Mouse (Mus musculus): ENCODE results near the gene Hyal1.

Hyal1 gene

GRCm38 (mm10) chr9:107599433-107599832 is 22.7 kb downstream of the Hyal1 start:
- no peak for DNase-seq

- DNase-seq, result no peak
Measured at GRCm38 (mm10) chr9:107599842-107600241, 23.1 kb downstream of the Hyal1 start.

GRCm38 (mm10) chr9:107600745-107601144 is 24.0 kb downstream of the Hyal1 start:
- DNase-seq, result no peak

GRCm38 (mm10) chr9:107601275-107601674 is 24.5 kb downstream of the Hyal1 start:
- DNase-seq, result no peak

- DNase-seq, result peak; percentile 91
Measured at GRCm38 (mm10) chr9:107602068-107602648, 25.4 kb downstream of the Hyal1 start.

- DNase-seq, result no peak
Measured at GRCm38 (mm10) chr9:107603251-107603650, 26.5 kb downstream of the Hyal1 start.

GRCm38 (mm10) chr9:107605041-107605661 is 28.4 kb downstream of the Hyal1 start:
- DNase-seq, result no peak

GRCm38 (mm10) chr9:107606591-107606990 is 29.9 kb downstream of the Hyal1 start:
- no peak for DNase-seq

- DNase-seq, result no peak
Measured at GRCm38 (mm10) chr9:107607036-107607435, 30.3 kb downstream of the Hyal1 start.

GRCm38 (mm10) chr9:107607653-107608245 is 31.0 kb downstream of the Hyal1 start:
- no peak for DNase-seq

- DNase-seq, result no peak
Measured at GRCm38 (mm10) chr9:107608741-107609432, 32.2 kb downstream of the Hyal1 start, which contains the start of gene Sema3b. Gene Sema3b, minus strand, starts transcription at chr9:107609229.

GRCm38 (mm10) chr9:107609433-107609830 is 32.7 kb downstream of the Hyal1 start:
- DNase-seq, result no peak

GRCm38 (mm10) chr9:107611456-107612190 is 34.9 kb downstream of the Hyal1 start:
- no peak for DNase-seq

GRCm38 (mm10) chr9:107612191-107612944 is 35.6 kb downstream of the Hyal1 start:
- peak; percentile 99 for DNase-seq

GRCm38 (mm10) chr9:107612945-107613569 is 36.3 kb downstream of the Hyal1 start:
- DNase-seq, result peak; percentile 56

GRCm38 (mm10) chr9:107615035-107615434 is 38.3 kb downstream of the Hyal1 start:
- DNase-seq, result peak; percentile 40

- no peak for DNase-seq
Measured at GRCm38 (mm10) chr9:107617461-107617860, 40.7 kb downstream of the Hyal1 start.

GRCm38 (mm10) chr9:107618098-107618497 is 41.4 kb downstream of the Hyal1 start:
- DNase-seq, result no peak

GRCm38 (mm10) chr9:107618778-107619545 is 42.2 kb downstream of the Hyal1 start:
- no peak for DNase-seq

GRCm38 (mm10) chr9:107619546-107619879 is 42.8 kb downstream of the Hyal1 start:
- no peak for DNase-seq

- no peak for DNase-seq
Measured at GRCm38 (mm10) chr9:107620954-107621353, 44.2 kb downstream of the Hyal1 start.

Measured in embryo, embryonic 11 days (tissue).